Mouse (Mus musculus): ENCODE measurements around the gene Pou3f1. TPM values are rescaled to one million over a fixed set of nuclear protein-coding genes. Genes with fewer than 3 reads are reported as not detected.
A peak's percentile ranks its signal among the peaks of the same experiment; 100 is the strongest.

The Pou3f1 gene
- polyA plus RNA-seq, 1 experiment, result 12.8 TPM

- Histone ChIP-seq H3K4me3 (ENCODE audit: low read depth, low read length) (peak overlapping the region; percentile 72), H3K4me1 (ENCODE audit: control insufficient read depth, insufficient read depth, low read length) (peaks cover 10% of the 10 kb centered on the region), H3K27ac (ENCODE audit: insufficient read depth, low read length) (no peak overlapping the region), H3K9ac (ENCODE audit: low read depth, poor library complexity, severe bottlenecking) (peak overlapping the region; percentile 85), H3K27me3 (ENCODE audit: control insufficient read depth, insufficient read depth, low read length, poor library complexity, severe bottlenecking) (no peaks in the 10 kb centered on the region), H3K9me3 (replicated peaks; ENCODE audit: control insufficient read depth, insufficient read depth, low read length, poor library complexity, severe bottlenecking) (no peaks in the 10 kb centered on the region), H3K36me3 (ENCODE audit: control insufficient read depth, insufficient read depth, low read length, poor library complexity, severe bottlenecking) (no peaks in the 10 kb centered on the region)
- TF ChIP-seq EP300 (IDR thresholded peaks at IDR 0.05; ENCODE audit: insufficient read depth, low read depth, low read length) (peak; percentile 60; the same call in 1 of the 2 replicates), POLR2A (IDR thresholded peaks at IDR 0.05; ENCODE audit: insufficient read depth, low read length) (no peak)
These were observed 44.6 kb downstream of the Pou3f1 start for GRCm38 (mm10) chr4:124701052-124701845.

GRCm38 (mm10) chr4:124701916-124702315, 45.3 kb downstream of the Pou3f1 start:
- Histone ChIP-seq H3K36me3 (ENCODE audit: control insufficient read depth, insufficient read depth, low read length, poor library complexity, severe bottlenecking) (no peaks in the 10 kb centered on the region), H3K4me3 (ENCODE audit: low read depth, low read length) (no peak overlapping the region), H3K4me1 (ENCODE audit: control insufficient read depth, insufficient read depth, low read length) (peaks cover 10% of the 10 kb centered on the region), H3K9me3 (replicated peaks; ENCODE audit: control insufficient read depth, insufficient read depth, low read length, poor library complexity, severe bottlenecking) (no peaks in the 10 kb centered on the region), H3K9ac (ENCODE audit: low read depth, poor library complexity, severe bottlenecking) (no peak overlapping the region), H3K27me3 (ENCODE audit: control insufficient read depth, insufficient read depth, low read length, poor library complexity, severe bottlenecking) (no peaks in the 10 kb centered on the region), H3K27ac (ENCODE audit: insufficient read depth, low read length) (no peak overlapping the region)
- no peak for TF ChIP-seq EP300 (IDR thresholded peaks at IDR 0.05; ENCODE audit: insufficient read depth, low read depth, low read length)
- TF ChIP-seq CTCF (IDR thresholded peaks at IDR 0.05; ENCODE audit: low read depth, low read length), result no peak
- TF ChIP-seq POLR2A (IDR thresholded peaks at IDR 0.05; ENCODE audit: insufficient read depth, low read length), result no peak

GRCm38 (mm10) chr4:124703406-124703805, 46.8 kb downstream of the Pou3f1 start:
- Histone ChIP-seq H3K4me1 (ENCODE audit: control insufficient read depth, insufficient read depth, low read length) (peaks cover 10% of the 10 kb centered on the region), H3K4me3 (ENCODE audit: low read depth, low read length) (no peak overlapping the region), H3K9me3 (replicated peaks; ENCODE audit: control insufficient read depth, insufficient read depth, low read length, poor library complexity, severe bottlenecking) (no peaks in the 10 kb centered on the region), H3K9ac (ENCODE audit: low read depth, poor library complexity, severe bottlenecking) (no peak overlapping the region), H3K27ac (ENCODE audit: insufficient read depth, low read length) (peak overlapping the region; percentile 38; the same call in 1 of the 2 replicates), H3K36me3 (ENCODE audit: control insufficient read depth, insufficient read depth, low read length, poor library complexity, severe bottlenecking) (no peaks in the 10 kb centered on the region), H3K27me3 (ENCODE audit: control insufficient read depth, insufficient read depth, low read length, poor library complexity, severe bottlenecking) (no peaks in the 10 kb centered on the region)
- TF ChIP-seq CTCF (IDR thresholded peaks at IDR 0.05; ENCODE audit: low read depth, low read length) (no peak), POLR2A (IDR thresholded peaks at IDR 0.05; ENCODE audit: insufficient read depth, low read length) (no peak), EP300 (IDR thresholded peaks at IDR 0.05; ENCODE audit: insufficient read depth, low read depth, low read length) (no peak)

GRCm38 (mm10) chr4:124703881-124704796, 47.5 kb downstream of the Pou3f1 start:
- Histone ChIP-seq H3K9me3 (replicated peaks; ENCODE audit: control insufficient read depth, insufficient read depth, low read length, poor library complexity, severe bottlenecking) (no peaks in the 10 kb centered on the region), H3K36me3 (ENCODE audit: control insufficient read depth, insufficient read depth, low read length, poor library complexity, severe bottlenecking) (no peaks in the 10 kb centered on the region), H3K4me1 (ENCODE audit: control insufficient read depth, insufficient read depth, low read length) (peaks cover 10% of the 10 kb centered on the region), H3K27ac (ENCODE audit: insufficient read depth, low read length) (peak overlapping the region; percentile 38), H3K9ac (ENCODE audit: low read depth, poor library complexity, severe bottlenecking) (no peak overlapping the region), H3K4me3 (ENCODE audit: low read depth, low read length) (no peak overlapping the region), H3K27me3 (ENCODE audit: control insufficient read depth, insufficient read depth, low read length, poor library complexity, severe bottlenecking) (no peaks in the 10 kb centered on the region)
- TF ChIP-seq POLR2A (IDR thresholded peaks at IDR 0.05; ENCODE audit: insufficient read depth, low read length) (no peak), EP300 (IDR thresholded peaks at IDR 0.05; ENCODE audit: insufficient read depth, low read depth, low read length) (0 out of 2 replicates have a peak, but pooled peaks have one; percentile 39)

- Histone ChIP-seq H3K4me1 (ENCODE audit: control insufficient read depth, insufficient read depth, low read length) (peaks cover 6% of the 10 kb centered on the region), H3K27ac (ENCODE audit: insufficient read depth, low read length) (no peak overlapping the region), H3K27me3 (ENCODE audit: control insufficient read depth, insufficient read depth, low read length, poor library complexity, severe bottlenecking) (no peaks in the 10 kb centered on the region), H3K4me3 (ENCODE audit: low read depth, low read length) (no peak overlapping the region), H3K36me3 (ENCODE audit: control insufficient read depth, insufficient read depth, low read length, poor library complexity, severe bottlenecking) (no peaks in the 10 kb centered on the region), H3K9ac (ENCODE audit: low read depth, poor library complexity, severe bottlenecking) (no peak overlapping the region), H3K9me3 (replicated peaks; ENCODE audit: control insufficient read depth, insufficient read depth, low read length, poor library complexity, severe bottlenecking) (no peaks in the 10 kb centered on the region)
- TF ChIP-seq POLR2A (IDR thresholded peaks at IDR 0.05; ENCODE audit: insufficient read depth, low read length) (no peak), EP300 (IDR thresholded peaks at IDR 0.05; ENCODE audit: insufficient read depth, low read depth, low read length) (no peak), CTCF (IDR thresholded peaks at IDR 0.05; ENCODE audit: low read depth, low read length) (no peak)
These were observed 48.3 kb downstream of the Pou3f1 start for GRCm38 (mm10) chr4:124704797-124705474.
